Mouse (Mus musculus) gastrocnemius, postnatal 14 days (tissue): Measurements from ENCODE around the gene Spire2. TPM values are rescaled to one million over a fixed set of nuclear protein-coding genes. Genes with fewer than 3 reads are reported as not detected.
"Not testable (repeated sequence)": the region's sequence is repeated elsewhere in the genome, so short reads cannot be mapped to it uniquely, and the experiment has no call there.

Experiments used
- DNase-seq: peaks from one replicate; pipeline ENCODE4 v3.0.0; 2021; ENCODE audit warnings: mixed read lengths
- intact Hi-C: fragments of 180-260 bp; cut with DNase I; formaldehyde crosslinking; loops from one replicate; pipeline ENCODE4 v1.15.1; 2025; ENCODE audit warnings: low total_unique reads
- total RNA-seq, 2 experiments: library from RNA; stranded (reverse); gene quantifications; 2 replicates each; pipeline ENCODE4 v1.2.3; 2021

The Spire2 gene
- total RNA-seq, 2 experiments from 2014 or later = 0.44 to 0.92 TPM

- intact Hi-C loops = no loop called here
- DNase-seq = peak; percentile 23
Observed at GRCm38 (mm10) chr8:123411246-123411645, 78.7 kb downstream of the Spire2 start, which contains the start of gene Tubb3. TSS of gene Tubb3 (plus strand) at chr8:123411424.

DNA sequence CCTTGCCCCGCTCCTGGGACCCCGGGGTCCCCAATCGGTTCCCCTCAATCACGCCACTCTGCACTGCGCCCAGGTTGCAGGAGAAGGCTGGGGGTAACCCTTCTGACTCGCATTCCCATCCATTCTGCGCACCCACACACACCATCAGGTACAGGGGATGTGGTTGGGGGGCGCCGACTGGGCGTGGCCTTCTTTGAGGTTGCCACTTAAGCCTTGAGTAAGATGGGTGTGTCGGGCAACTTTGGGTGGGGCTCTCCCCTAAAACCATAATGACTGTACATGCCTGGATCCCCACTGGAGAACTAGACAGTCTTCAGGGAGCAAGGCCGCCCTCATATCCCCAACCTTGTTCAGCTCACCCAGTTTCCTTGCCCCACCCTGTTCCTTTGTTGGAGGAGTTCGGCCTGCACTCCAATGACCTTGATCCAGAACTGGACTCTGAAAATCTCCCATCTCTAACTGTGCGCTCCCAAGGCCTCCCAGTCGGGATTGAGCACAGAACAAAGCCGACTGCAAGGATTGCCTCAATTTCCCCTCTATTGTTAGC, 79.3 kb downstream of the Spire2 start:
- DNase-seq = no peak
- intact Hi-C loops = no loop called here

- no peak for DNase-seq
- intact Hi-C loops = no loop called here
Observed at GRCm38 (mm10) chr8:123412560-123413170, 80.2 kb downstream of the Spire2 start.

- intact Hi-C loops = no loop called here
- no peak for DNase-seq
Observed at GRCm38 (mm10) chr8:123414255-123414654, 81.7 kb downstream of the Spire2 start.

- DNase-seq, intact Hi-C loops: not testable (repeated sequence)
Observed at GRCm38 (mm10) chr8:123414997-123415696, 82.6 kb downstream of the Spire2 start.

- intact Hi-C loops = no loop called here
- DNase-seq = no peak
Observed at GRCm38 (mm10) chr8:123415967-123416943, 83.7 kb downstream of the Spire2 start.

DNA sequence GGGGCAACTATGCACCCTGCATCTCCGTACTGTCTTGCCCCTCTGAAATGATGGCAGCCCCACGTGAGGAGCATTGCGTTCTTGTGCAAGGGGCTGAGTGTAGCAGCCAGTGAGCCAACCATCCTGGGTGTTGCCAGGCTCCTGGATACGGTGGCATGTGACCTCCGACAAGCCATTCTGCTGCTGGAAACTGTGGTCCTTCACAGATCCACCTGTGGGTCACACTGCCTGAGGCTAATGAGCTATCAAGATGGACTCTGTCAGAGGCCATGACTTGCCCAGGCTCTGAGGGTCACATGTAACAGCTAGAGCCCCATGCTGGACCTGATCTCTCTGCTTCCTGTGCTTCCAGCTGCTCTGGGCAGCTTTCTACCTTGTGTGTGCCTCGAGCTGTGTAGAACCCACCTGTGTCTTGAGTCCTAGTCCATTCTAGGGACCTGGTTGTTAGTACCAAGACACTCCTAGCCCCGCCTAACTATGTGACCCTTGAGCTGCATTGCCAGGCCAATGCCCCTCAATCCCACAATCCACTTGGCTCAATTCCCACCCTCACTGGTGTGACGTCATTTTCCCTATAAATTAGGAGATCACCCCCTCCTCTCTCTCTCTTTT, 84.5 kb downstream of the Spire2 start:
- no peak for DNase-seq
- intact Hi-C loops = no loop called here

Other genes with a start within 250 kb of the Spire2 start
- 100 to 1,000 TPM; 517 to 627 TPM for gene Rpl13, start 230.4 kb upstream of the Spire2 start, total RNA-seq
- under 1 TPM; 0.31 to 0.73 TPM for gene Cpne7, start 215.3 kb upstream of the Spire2 start, total RNA-seq
- 1 to 10 TPM; 5.7 to 6.9 TPM for gene Sult5a1, start 174.4 kb upstream of the Spire2 start, total RNA-seq
- 10 to 100 TPM; 11.8 to 20.9 TPM for gene Dpep1, start 146.5 kb upstream of the Spire2 start, total RNA-seq
- gene Chmp1a, start 120.0 kb upstream of the Spire2 start, total RNA-seq = 10 to 100 TPM; 41.6 to 53.3 TPM
- 1 to 10 TPM; 1.6 to 1.8 TPM for gene Spata33, start 119.9 kb upstream of the Spire2 start, total RNA-seq
- 10 to 100 TPM; 11.5 to 12.0 TPM for gene Cdk10, start 107.9 kb upstream of the Spire2 start, total RNA-seq
- gene Spata2l, start 96.5 kb upstream of the Spire2 start, total RNA-seq = 1 to 10 TPM in 1 of 2 experiments, under 1 TPM in 1; 0.86 to 1.4 TPM
- gene Zfp276, start 78.5 kb upstream of the Spire2 start, total RNA-seq = 1 to 10 TPM; 5.6 to 6.0 TPM
- 10 to 100 TPM; 11.7 to 12.0 TPM for gene Vps9d1, start 78.4 kb upstream of the Spire2 start, total RNA-seq
- 1 to 10 TPM in 1 of 2 experiments, under 1 TPM in 1; 0.92 to 1.3 TPM for gene Fanca, start 14.1 kb upstream of the Spire2 start, total RNA-seq
- gene Tcf25, start 41.0 kb downstream of the Spire2 start, total RNA-seq = 100 to 1,000 TPM; 140 to 162 TPM
- gene Mc1r, start 74.4 kb downstream of the Spire2 start, total RNA-seq = not detected
- gene Tubb3, start 78.7 kb downstream of the Spire2 start, total RNA-seq = under 1 TPM in 1 of 2 experiments, not detected in 1; 0.16 TPM
- 10 to 100 TPM; 36.2 to 36.3 TPM for gene Def8, start 90.8 kb downstream of the Spire2 start, total RNA-seq
- gene Afg3l1, start 145.2 kb downstream of the Spire2 start, total RNA-seq = 10 to 100 TPM; 35.4 to 36.3 TPM
- gene Dbndd1, start 182.8 kb downstream of the Spire2 start, total RNA-seq = not detected
- gene Gas8, start 186.1 kb downstream of the Spire2 start, total RNA-seq = 1 to 10 TPM; 4.6 to 4.9 TPM